Mouse (Mus musculus): ENCODE data around the gene Zbed6. TPM values are rescaled to one million over a fixed set of nuclear protein-coding genes. Genes with fewer than 3 reads are reported as not detected.
"Not testable (repeated sequence)": the region's sequence is repeated elsewhere in the genome, so short reads cannot be mapped to it uniquely, and the experiment has no call there.

The Zbed6 gene
- polyA plus RNA-seq, 1 experiment, result 8.8 TPM

DNA sequence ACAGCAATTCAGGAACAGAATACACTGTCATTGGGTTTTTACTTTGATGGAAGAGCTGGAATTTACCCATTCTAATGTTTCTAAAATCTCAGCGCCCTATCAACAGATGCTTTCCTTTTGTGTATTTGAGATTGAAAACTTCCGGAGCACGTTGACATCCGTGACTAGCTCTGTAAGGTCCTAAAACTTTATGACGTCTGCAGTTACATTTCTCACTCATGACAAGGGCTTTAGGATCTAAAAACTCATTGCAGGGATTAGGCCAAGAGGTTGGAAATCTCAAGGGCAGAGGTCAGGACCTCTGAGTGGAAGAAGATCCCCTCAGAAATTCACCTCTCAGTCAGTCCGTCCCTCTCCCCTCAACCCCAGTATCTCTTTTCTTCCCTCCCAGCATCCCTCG lies 27.6 kb upstream of the Zbed6 start:
- no peak for DNase-seq (ENCODE audit: low read depth)
- TF ChIP-seq POLR2A (IDR thresholded peaks at IDR 0.05; ENCODE audit: borderline replicate concordance, extremely low read depth, insufficient read depth, insufficient read length, poor library complexity, severe bottlenecking), result no peak
- no peak for TF ChIP-seq CTCF (IDR thresholded peaks at IDR 0.05; ENCODE audit: borderline replicate concordance, extremely low read depth, insufficient read depth, insufficient read length)

DNA sequence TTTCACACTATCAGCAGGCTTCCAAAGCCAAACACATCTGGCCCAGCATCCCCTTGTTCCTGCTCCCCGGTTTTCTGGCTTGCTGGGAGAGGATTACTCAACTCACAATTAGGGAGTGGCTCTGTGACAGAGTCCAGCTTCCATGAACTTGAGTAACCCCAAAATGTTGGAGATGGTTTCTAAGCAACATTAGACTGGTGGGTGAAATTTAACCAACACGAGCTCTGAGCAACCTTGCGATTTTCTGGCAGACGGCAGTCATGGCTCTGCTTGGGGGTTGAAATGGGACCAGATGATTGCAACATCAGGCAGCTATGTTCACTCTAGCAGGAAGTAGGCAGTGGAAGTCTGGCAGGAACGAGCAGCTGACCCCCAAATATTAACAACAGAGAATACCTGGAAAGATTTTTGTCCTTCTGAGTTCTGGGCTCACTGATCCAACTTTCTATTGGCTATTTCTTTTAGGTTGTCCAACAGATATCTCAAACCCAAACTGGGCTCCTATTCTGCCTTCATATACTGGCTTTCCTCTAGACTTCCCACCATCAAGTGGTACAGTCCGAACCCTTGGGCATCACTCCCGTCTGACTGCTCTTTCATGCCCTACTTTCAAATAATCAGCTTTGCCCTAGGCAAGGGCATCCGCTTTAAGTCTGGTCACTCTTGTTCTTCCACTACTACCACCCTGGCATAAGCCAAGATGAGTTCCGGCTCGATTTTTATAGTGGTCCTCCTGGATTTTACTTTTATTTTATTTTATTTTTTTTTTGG lies 25.2 kb upstream of the Zbed6 start:
- TF ChIP-seq CTCF (IDR thresholded peaks at IDR 0.05; ENCODE audit: borderline replicate concordance, extremely low read depth, insufficient read depth, insufficient read length), result no peak
- TF ChIP-seq POLR2A (IDR thresholded peaks at IDR 0.05; ENCODE audit: borderline replicate concordance, extremely low read depth, insufficient read depth, insufficient read length, poor library complexity, severe bottlenecking), result no peak
- DNase-seq (ENCODE audit: low read depth), result no peak

DNA sequence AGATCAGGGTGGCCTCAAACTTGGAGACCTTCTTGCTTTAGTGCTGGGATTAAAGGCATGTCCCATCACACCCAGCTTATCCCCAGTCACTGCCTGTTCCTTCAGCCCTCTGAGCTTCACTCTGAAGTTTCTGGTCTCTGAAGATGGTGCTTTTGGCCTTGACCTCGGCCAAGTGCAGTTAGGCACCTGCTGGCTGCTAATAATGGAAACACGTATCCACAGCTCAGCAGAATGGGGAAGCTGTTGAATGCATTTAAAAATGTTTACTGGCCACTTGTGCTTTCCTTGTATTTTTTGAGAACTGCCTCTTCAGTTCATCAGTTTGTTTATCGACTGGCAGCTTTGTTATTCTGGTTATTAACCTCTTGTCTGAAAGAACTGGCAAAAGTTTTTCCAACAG lies 11.1 kb upstream of the Zbed6 start:
- no peak for DNase-seq (ENCODE audit: low read depth)
- TF ChIP-seq CTCF (IDR thresholded peaks at IDR 0.05; ENCODE audit: borderline replicate concordance, extremely low read depth, insufficient read depth, insufficient read length) (no peak), POLR2A (IDR thresholded peaks at IDR 0.05; ENCODE audit: borderline replicate concordance, extremely low read depth, insufficient read depth, insufficient read length, poor library complexity, severe bottlenecking) (no peak)

DNA sequence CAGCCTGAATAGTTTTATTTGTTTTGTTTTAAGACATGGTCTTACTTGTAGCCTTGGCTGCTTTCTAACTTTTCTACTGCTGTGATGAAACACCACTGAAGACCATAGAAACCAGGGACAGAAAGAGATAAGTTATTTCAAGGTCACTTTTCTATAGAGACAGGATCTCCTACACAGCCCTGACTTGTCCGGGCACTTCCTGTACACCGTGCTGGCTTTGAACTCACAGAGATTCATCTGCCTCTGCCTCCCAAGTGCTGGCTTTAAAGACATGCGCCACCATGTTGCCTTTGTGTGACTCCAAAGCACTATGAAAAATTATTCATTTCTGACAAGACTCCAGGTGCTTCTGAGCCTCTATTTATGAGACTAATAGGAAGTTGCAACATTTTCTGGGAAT lies 10.6 kb upstream of the Zbed6 start:
- DNase-seq (ENCODE audit: low read depth), result no peak
- no peak for TF ChIP-seq POLR2A (IDR thresholded peaks at IDR 0.05; ENCODE audit: borderline replicate concordance, extremely low read depth, insufficient read depth, insufficient read length, poor library complexity, severe bottlenecking)
- TF ChIP-seq CTCF (IDR thresholded peaks at IDR 0.05; ENCODE audit: borderline replicate concordance, extremely low read depth, insufficient read depth, insufficient read length), result no peak

DNA sequence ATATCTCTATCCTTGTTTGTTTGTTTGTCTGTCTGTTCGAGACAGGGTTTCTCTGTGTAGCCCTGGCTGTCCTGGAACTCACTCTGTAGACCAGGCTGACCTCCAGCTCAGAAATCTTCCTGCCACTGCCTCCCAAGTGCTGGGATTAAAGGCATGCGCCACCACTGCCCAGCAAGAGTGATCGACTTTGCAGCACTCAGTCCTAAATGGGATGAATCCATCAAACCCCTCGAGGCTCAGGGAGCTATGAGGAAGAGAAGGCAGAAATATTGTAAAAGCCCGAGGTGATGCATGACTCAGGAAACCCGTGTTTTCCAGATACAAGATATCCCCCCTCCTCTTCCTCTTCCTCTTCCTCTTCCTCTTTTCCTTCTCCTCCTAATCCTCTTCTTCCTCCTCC lies 10.1 kb upstream of the Zbed6 start:
- TF ChIP-seq POLR2A (IDR thresholded peaks at IDR 0.05; ENCODE audit: borderline replicate concordance, extremely low read depth, insufficient read depth, insufficient read length, poor library complexity, severe bottlenecking) (no peak), CTCF (IDR thresholded peaks at IDR 0.05; ENCODE audit: borderline replicate concordance, extremely low read depth, insufficient read depth, insufficient read length) (no peak)

DNA sequence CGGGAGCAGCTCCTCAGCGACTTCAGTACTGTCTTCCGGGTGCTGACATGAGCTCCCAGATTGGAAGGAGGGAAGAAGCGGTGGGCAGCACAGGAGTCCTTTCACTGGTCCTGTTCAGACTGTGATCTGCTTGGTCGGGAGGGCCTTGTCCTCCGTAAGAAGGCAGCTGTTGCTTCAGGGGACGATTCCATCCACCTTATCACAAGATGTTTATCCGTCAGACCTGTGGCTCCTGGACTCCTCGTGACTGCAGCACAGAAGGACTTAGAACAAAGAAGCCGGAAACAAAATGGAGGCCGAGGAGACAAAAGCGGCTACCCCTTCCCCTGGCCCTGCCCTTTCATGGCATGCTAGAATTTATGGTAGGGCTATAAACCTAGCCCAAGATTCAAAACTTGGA lies 9.5 kb upstream of the Zbed6 start:
- no peak for DNase-seq (ENCODE audit: low read depth)
- TF ChIP-seq POLR2A (IDR thresholded peaks at IDR 0.05; ENCODE audit: borderline replicate concordance, extremely low read depth, insufficient read depth, insufficient read length, poor library complexity, severe bottlenecking), result no peak
- no peak for TF ChIP-seq CTCF (IDR thresholded peaks at IDR 0.05; ENCODE audit: borderline replicate concordance, extremely low read depth, insufficient read depth, insufficient read length)

More for the DNA sequence above, 10.1 kb upstream of the Zbed6 start:
- no peak for DNase-seq (ENCODE audit: low read depth)

DNA sequence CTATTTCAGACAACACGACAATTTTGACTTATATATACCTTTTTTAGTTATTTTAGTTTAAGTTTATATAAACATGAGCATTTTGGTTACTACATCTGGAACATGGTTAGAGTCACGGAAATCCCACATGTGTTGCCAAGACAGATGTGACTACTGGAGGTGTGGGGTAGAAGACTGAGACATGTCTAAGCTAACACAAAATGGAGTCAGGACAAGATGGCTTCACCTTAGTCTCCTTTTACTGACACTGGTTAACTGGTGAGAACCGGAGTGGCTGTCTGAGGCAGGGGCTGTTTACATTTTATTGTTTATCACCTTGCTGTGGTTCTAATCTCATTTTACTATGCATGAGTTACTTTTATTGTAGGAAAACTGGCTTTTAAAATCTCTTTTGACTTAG lies 7.9 kb upstream of the Zbed6 start:
- DNase-seq (ENCODE audit: low read depth), result no peak
- TF ChIP-seq CTCF (IDR thresholded peaks at IDR 0.05; ENCODE audit: borderline replicate concordance, extremely low read depth, insufficient read depth, insufficient read length) (no peak), POLR2A (IDR thresholded peaks at IDR 0.05; ENCODE audit: borderline replicate concordance, extremely low read depth, insufficient read depth, insufficient read length, poor library complexity, severe bottlenecking) (no peak)

DNA sequence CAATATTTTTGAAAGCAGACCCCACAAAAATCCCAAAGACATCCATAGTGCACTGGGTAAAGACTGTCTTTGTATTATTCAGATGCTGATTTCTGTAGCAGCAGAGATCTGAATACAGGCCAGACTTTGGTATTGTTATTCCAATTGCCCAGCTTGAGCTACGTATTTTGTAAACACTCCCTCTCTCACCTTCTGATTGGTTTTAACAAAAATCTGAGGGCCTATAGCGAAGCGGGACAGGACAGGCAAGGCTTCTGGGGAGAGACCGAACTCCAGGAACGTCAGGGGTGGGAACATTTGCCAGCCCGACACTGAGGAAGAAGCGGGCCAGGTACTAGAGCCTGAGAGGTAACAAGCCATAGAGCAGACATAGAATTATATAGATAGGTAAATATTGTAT lies 7.0 kb upstream of the Zbed6 start:
- peak; percentile 58 for DNase-seq (ENCODE audit: low read depth)
- TF ChIP-seq POLR2A (IDR thresholded peaks at IDR 0.05; ENCODE audit: borderline replicate concordance, extremely low read depth, insufficient read depth, insufficient read length, poor library complexity, severe bottlenecking) (no peak), CTCF (IDR thresholded peaks at IDR 0.05; ENCODE audit: borderline replicate concordance, extremely low read depth, insufficient read depth, insufficient read length) (no peak)

DNA sequence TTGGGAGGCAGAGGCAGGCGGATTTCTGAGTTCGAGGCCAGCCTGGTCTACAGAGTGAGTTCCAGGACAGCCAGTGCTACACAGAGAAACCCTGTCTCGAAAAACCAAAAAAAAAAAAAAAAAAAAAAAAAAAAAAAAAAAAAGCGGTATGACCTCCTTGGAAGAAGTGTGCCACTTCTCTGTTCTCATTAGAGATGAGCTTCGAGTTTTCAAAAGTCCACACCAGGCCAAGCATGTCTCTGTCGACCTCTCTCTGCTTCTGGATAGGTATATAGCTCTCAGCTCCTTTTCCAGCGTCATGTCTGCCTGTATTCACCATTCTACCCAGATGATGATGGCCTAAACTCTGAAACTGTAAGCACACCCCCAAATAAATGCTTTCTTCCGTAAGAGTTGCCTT lies 5.0 kb upstream of the Zbed6 start:
- DNase-seq (ENCODE audit: low read depth), result not testable (repeated sequence)

DNA sequence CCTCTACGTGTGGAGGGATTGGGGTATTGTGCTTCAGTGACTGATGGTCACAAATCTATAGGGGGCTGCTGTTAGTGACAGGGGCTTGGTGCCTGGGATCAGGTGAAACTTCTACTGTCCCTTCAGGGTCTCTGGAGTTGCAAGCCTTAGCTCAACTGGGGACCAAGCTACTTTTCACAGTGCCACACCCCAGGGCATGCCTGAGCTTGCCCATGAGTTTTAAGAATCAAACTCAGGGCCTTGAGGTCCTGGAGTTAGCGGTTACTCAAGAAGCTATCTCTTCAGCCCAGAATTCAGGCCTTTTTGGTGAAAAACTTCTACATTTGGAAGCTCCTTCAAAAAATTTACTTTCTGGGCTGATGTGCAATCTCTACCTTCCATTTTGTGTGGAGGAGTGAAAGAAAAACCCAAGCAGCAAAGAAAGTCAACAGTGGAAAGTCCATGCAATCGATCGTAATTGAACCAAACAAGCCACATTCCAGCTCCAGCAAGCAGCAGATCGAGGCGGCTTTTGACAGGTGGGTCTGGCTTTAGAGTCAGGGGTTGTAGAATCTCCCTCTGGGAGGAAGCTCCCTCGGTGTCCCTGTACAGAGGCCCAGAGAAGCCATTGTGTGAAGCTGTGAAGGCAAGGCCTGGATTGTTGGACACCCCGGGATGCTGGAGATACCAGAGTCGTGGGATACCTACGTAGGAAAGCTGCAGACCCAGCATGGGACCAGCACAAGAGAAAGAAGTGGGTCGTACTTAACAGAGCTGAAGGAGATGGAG lies 3.7 kb upstream of the Zbed6 start:
- no peak for DNase-seq (ENCODE audit: low read depth)
- TF ChIP-seq CTCF (IDR thresholded peaks at IDR 0.05; ENCODE audit: borderline replicate concordance, extremely low read depth, insufficient read depth, insufficient read length), result no peak
- no peak for TF ChIP-seq POLR2A (IDR thresholded peaks at IDR 0.05; ENCODE audit: borderline replicate concordance, extremely low read depth, insufficient read depth, insufficient read length, poor library complexity, severe bottlenecking)

DNA sequence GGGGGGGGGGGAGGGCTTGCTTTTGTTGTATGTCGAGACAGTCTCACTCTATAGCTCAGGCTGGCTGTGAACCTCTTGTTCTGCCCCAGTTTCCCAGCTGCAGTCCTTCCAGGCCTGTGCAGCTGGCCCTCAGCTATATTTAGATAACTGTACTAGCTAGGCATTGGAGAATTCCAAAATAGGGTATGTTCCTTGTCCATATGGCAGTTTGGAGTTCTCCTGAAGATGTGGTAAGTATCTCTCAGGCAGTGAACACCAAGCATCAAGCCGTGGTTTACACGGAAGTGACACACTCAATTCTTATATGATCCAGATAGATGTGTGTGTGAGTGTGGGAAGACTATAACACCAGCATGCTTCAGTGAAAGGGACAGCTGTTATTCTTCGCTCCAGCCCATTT lies 2.7 kb upstream of the Zbed6 start:
- no peak for DNase-seq (ENCODE audit: low read depth)
- no peak for TF ChIP-seq CTCF (IDR thresholded peaks at IDR 0.05; ENCODE audit: borderline replicate concordance, extremely low read depth, insufficient read depth, insufficient read length)
- no peak for TF ChIP-seq POLR2A (IDR thresholded peaks at IDR 0.05; ENCODE audit: borderline replicate concordance, extremely low read depth, insufficient read depth, insufficient read length, poor library complexity, severe bottlenecking)

DNA sequence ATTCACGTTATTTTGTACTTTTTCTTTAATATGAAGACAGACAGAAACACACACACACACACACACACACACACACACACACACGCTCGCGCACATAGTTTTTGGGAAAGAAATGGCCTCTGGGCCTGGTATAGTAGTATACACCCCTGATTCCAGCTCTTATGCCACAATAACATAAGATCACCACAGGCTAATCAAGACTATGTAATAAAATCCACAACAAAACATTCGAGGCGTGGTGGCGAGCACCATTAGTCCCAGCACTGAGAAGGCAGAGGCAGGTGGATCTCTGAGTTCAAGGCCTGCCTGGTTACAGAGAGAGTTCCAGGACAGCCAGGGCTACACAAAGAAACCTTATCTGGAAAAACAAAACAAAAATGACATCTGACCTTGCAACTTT lies 2.3 kb upstream of the Zbed6 start:
- DNase-seq (ENCODE audit: low read depth), result no peak
- TF ChIP-seq CTCF (IDR thresholded peaks at IDR 0.05; ENCODE audit: borderline replicate concordance, extremely low read depth, insufficient read depth, insufficient read length) (no peak), POLR2A (IDR thresholded peaks at IDR 0.05; ENCODE audit: borderline replicate concordance, extremely low read depth, insufficient read depth, insufficient read length, poor library complexity, severe bottlenecking) (no peak)

All from brain, embryonic 14.5 days (tissue).